Comparison of ENCODE assay signal across 7 mouse cellular contexts in genomic region chr13:111808637-111809465, GRCm38 (mm10). TPM values are rescaled to one million over a fixed set of nuclear protein-coding genes. Genes with fewer than 3 reads are reported as not detected.
A peak's percentile ranks its signal among the peaks of the same experiment; 100 is the strongest.
DNase-seq lines count a peak whose midpoint lies in the region; ATAC-seq and TF ChIP-seq lines count a peak whose summit lies in the region.

TSS of gene Map3k1 (minus strand) at chr13:111808993.

- H3K4me3 ChIP-seq in gastrocnemius, adult 2 months: peak within 1 kb of the TSS; percentile 97
- peak within 1 kb of the TSS; percentile 96 for H3K4me3 ChIP-seq in hindbrain, embryonic 16.5 days (ENCODE audit: low read length)

- under 1% methylated on average over 42 of the region's 136 CpGs for WGBS in hindbrain, embryonic 16.5 days

- TF ChIP-seq CTCF in gastrocnemius, adult 2 months (IDR thresholded peaks at IDR 0.05): peak; percentile 20; the same call in 1 of the 2 replicates

- no peaks in the 10 kb centered on the region for H3K36me3 ChIP-seq in hindbrain, embryonic 16.5 days (ENCODE audit: control insufficient read depth, insufficient read depth, low read length)

- H3K27ac ChIP-seq in gastrocnemius, adult 2 months: peak within 1 kb of the TSS; percentile 95
- peak within 1 kb of the TSS; percentile 98 for H3K27ac ChIP-seq in hindbrain, embryonic 16.5 days (ENCODE audit: low read depth, low read length)

- peak within 1 kb of the TSS; percentile 89 for H3K4me2 ChIP-seq in hindbrain, embryonic 16.5 days (ENCODE audit: low read length)

- H3K4me1 ChIP-seq in hindbrain, embryonic 16.5 days (ENCODE audit: control insufficient read depth, insufficient read depth, low read depth, low read length): peaks cover 26% of the 10 kb centered on the region

- no peaks in the 10 kb centered on the region for H3K27me3 ChIP-seq in hindbrain, embryonic 16.5 days (replicated peaks; ENCODE audit: control insufficient read depth, insufficient read depth, low read length)

- H3K9me3 ChIP-seq in hindbrain, embryonic 16.5 days (ENCODE audit: control insufficient read depth, low read length): no peaks in the 10 kb centered on the region

- ATAC-seq in hindbrain, embryonic 16.5 days: peak; percentile 82
- peak; percentile 38 for ATAC-seq in megakaryocyte progenitor cell, adult 5-6 weeks (replicated peaks; ENCODE audit: poor library complexity)

- H3K9ac ChIP-seq in hindbrain, embryonic 16.5 days (ENCODE audit: low read depth, low read length): peak within 1 kb of the TSS; percentile 94

- intact Hi-C loops in gastrocnemius, adult 2 months (cut with DNase I): no loop called here

- peak; percentile 79 for DNase-seq in ZHBTc4 (ENCODE audit: low read depth, low spot score)
- DNase-seq in cerebellum, postnatal 36 days: peak; percentile 72 to 77
- peak; percentile 83 for DNase-seq in gastrocnemius, adult 2 months
- DNase-seq in left cerebral cortex, adult 8-10 months (ENCODE audit: low spot score in 2 of 2): peak; percentile 38 to 66
- peak; percentile 72 for DNase-seq in right cerebral cortex, postnatal 4 days

RNA-seq across cellular contexts. Expression of gene Map3k1, which starts in this region (rescaled TPM):
- total RNA-seq in gastrocnemius, adult 2 months (2021): 10 to 100 TPM in 1 of 2 experiments, 1 to 10 TPM in 1; 7.6 to 10.1 TPM
- 12.1 and 13.5 TPM in 2 replicates for polyA plus RNA-seq in hindbrain, embryonic 16.5 days (2015; fragmentation: Nextera tagmentation; extraction: Ambion mirVana)
- total RNA-seq in left cerebral cortex, adult 8-10 months (2022): 10 to 100 TPM in 3 of 4 experiments, 1 to 10 TPM in 1; 8.5 to 13.2 (median 12.0) TPM
- total RNA-seq in megakaryocyte progenitor cell, adult 5-6 weeks (2015): 26.7 and 32.2 TPM in 2 replicates
- 26.2 and 33.4 TPM in 2 replicates for total RNA-seq in megakaryocyte progenitor cell, adult 5-6 weeks (2017)

Comparison
In these comparisons a context has a peak if more than half of its experiments do, and no peak if none do; other contexts are left out.
1. Peak in every context shown above with its lines: DNase-seq, ATAC-seq, H3K4me3 ChIP-seq and H3K27ac ChIP-seq.